Mouse (Mus musculus) layer of hippocampus, postnatal 14 days (tissue): ENCODE measurements around the gene Ptpn22. TPM values are rescaled to one million over a fixed set of nuclear protein-coding genes. Genes with fewer than 3 reads are reported as not detected.

Experiments used
- DNase-seq, 2 experiments: peaks; one replicate each; pipeline ENCODE4 v3.0.0; 2021 to 2022; ENCODE audit warnings: low spot score in 2 of 2, mixed read lengths in 1 of 2
- total RNA-seq, 2 experiments: library from RNA; stranded (reverse); gene quantifications; 2 replicates each; pipeline ENCODE4 v1.2.3; 2021

Ptpn22 gene
- total RNA-seq, 2 experiments from 2014 or later: 1.2 to 1.5 TPM

DNA sequence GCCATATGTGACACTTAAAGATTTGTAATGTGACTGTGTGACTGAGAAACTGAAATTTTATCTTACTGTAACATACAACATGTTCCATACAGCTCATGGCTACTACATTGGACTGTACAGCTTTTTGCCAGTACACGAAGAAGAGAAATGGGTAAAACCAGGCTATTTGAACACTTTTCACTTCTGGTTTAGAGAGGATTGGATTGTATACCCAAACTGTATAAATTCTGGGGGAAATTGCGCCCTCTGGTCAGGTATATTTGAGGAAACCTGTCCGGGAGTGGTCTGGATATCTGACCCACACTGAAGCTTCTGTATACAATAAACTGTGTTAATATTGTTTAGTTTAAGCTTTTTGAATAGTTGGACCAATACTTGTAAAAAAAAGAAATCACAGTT is 57.2 kb downstream of the Ptpn22 start:
- no peak for DNase-seq

DNA sequence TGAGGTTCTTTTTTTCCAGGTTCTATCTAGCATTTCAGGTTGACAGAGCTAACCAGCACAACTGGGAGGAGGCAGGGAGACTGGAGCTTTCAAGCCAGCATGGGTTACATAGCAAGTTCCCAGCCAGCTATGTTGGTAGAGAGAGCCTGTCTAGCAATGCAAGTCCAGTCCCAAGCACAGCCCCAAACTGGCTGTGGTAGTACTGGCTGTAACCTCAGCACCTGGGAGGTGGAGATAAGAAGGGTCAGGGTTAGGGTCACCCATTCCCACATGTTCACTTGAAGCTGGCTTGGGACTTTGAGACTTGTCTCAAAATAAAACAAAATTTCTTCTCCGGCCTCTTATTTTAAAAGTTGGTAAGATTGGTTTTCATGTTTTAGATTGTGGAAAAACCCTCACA is 60.5 kb downstream of the Ptpn22 start:
- DNase-seq: no peak

DNA sequence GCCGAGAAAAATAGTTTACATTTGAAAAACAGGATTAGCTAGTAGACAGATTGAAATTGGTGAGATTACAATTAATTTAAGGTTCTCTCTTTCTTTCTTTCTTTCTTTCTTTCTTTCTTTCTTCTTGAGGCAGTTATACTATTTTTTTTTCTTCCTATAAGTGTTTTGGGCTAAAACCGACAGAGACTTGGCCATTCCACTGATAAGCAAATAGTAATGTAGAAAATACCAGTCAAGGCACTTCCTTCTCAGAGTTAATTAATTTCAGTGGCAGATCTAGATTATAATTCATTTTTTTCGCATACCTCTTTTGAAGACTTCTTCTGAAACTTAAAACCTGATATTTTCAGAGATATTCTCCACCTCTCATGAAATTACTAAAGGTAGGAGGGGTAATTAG is 65.7 kb downstream of the Ptpn22 start:
- no peak for DNase-seq

DNA sequence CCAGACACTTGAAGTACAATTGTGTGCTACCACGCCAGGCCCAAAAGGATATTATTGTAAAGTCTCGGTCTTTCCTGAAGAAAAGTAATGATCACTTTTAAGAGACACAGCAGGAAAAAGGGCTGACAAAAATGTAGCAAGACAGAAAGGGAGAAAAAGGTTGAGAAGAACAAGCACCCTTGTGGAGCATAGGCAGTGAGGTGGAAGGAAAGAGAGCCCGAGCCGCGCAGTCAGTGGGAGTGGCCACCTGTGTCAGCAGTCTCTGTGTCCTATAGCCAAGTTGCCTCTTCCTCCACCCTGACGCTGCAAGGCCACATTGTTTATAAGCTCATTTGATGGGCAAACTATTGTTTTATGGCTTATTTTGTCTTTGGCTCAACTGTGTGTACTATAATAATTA is 67.9 kb downstream of the Ptpn22 start:
- no peak for DNase-seq

DNA sequence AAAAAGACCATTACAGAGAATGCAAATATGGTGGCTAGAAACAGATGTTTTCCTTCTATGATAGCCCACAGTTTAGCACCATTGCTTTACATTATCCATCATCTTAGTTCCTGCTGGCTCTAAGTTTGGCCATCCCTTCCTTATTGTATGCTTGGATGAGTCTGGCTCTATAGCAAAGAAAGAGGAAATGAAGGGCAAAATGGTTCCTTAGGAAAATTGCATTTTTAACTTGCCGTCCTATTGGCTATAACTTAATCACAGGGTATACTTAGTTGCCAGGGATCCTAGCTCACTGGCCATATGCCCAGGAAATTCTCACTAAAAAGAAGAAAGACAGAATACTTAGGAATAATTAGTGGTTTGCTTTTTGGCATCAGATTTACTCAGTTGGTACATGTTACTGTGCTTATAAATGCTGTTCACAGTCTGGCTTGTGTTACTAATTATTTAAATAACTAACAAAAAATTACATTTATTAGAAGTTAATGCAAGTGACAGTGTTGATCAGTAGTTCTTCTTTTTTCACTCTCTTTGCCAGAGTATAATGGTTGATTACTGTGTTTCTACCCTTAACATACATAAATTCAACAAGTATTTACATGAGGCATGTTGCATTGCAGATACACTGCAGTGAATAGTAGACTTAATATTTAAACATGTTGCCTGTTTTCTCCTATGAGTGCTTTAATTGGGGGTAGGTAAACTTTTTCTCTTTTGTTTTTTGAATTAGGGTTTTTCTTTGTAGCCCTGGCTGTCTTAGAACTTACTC is 85.4 kb downstream of the Ptpn22 start:
- DNase-seq: peak in 1 of 2 experiments; percentile 74

DNA sequence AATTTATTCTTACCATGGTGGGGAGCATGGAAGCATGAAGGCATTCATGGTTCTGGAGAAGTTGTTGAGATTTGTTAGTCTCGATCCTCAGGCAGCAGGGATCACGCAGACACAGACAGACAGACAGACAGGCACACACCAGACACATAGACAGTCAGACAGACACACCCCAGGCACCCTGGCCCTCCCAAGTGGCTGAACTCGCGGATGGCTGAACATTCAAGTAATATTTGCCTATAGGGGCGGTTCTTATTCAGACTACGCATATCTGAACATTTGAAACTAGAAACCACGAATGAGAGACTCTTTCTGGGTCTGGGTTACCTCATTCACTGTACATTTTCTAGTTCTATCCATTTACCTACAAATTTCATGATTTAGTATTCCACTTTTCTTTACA is 89.1 kb downstream of the Ptpn22 start:
- no peak for DNase-seq

DNA sequence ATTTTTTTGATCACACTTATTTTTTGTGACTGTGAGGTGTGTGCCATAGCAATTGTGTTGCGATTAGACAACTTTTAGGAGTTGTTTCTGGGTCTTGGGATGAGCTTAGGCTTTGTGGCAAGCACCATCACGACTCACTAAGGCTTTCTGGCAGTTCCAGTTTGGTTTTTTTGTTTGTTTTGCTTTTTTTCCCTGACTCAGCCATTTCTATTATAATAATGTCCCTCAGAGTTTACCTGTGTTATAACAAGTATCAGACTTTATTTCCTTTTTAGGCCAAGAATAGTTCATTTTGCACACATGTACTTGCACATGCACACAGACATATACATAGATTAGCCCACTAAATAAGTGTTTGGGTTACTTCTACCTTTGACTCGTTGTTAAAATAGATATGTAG is 101.0 kb downstream of the Ptpn22 start:
- no peak for DNase-seq

Other genes starting within 250 kb of the Ptpn22 start
- gene Atg4a-ps, start 213.7 kb upstream of the Ptpn22 start, total RNA-seq: under 1 TPM in 1 of 2 experiments, not detected in 1; 0.90 TPM
- gene Olfml3, start 121.8 kb upstream of the Ptpn22 start, total RNA-seq: 10 to 100 TPM; 11.1 to 12.6 TPM
- gene Gm10964, start 120.4 kb upstream of the Ptpn22 start, total RNA-seq: not detected
- 10 to 100 TPM; 91.2 to 91.3 TPM for gene Hipk1, start 68.2 kb upstream of the Ptpn22 start, total RNA-seq
- 1 to 10 TPM; 8.9 to 9.1 TPM for gene Dclre1b, start 50.4 kb upstream of the Ptpn22 start, total RNA-seq
- gene Ap4b1, start 50.3 kb upstream of the Ptpn22 start, total RNA-seq: 10 to 100 TPM; 13.0 to 16.2 TPM
- under 1 TPM; 0.30 to 0.45 TPM for gene Gm43064, start 50.2 kb upstream of the Ptpn22 start, total RNA-seq
- gene Bcl2l15, start 27.2 kb upstream of the Ptpn22 start, total RNA-seq: 1 to 10 TPM in 1 of 2 experiments, under 1 TPM in 1; 0.88 to 1.2 TPM
- 10 to 100 TPM; 16.5 to 17.3 TPM for gene Rsbn1, start 54.3 kb downstream of the Ptpn22 start, total RNA-seq
- 10 to 100 TPM; 39.2 to 39.7 TPM for gene Phtf1, start 108.3 kb downstream of the Ptpn22 start, total RNA-seq